ENCODE assay signal across 8 mouse cellular contexts in the genomic region with DNA sequence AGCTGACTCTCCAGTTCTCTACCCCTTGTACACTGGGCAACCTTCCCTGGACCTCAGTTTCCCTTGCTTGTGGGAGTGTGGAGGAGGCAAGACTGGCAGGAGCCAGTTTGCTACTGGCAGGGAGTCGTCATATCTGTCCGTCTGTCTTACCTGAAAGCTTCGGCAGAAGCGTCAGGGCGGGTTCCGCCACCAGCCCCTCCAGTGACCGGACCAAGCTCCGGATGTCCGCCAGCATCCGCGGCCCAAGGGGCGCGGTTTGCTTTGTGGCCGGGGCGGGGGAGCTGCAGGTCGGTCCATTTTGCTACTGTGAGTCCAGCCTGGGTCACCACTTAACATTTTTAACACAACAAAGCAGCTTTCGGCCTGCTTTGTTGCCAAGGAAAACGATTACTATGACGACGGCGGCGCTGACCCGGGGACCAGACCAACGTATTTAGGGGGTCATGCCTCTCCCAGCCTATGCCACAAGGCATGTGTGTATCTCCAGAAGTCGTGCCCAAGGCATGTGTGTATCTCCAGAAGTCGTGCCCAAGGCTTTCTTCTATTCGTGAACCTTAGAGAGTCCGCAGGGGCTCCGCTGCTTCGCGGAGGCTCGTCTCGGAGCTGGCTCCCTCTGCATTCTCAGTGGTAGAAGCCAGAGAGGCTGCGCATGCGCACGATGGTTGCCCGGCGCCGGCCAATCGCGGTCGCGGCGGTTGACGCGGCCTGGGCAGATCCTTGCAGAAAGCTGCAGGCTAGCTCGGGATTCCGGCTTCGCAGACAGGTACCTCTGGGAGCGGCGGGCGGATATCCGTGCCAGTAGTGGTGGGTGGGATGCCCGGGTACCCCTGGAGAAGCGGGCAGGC. TPM values are rescaled to one million over a fixed set of nuclear protein-coding genes. Genes with fewer than 3 reads are reported as not detected.
DNase-seq lines count a peak whose midpoint lies in the region; ATAC-seq lines count a peak whose summit lies in the region.

Fam227a (minus strand) TSS at position 426 of the 845 bp plus-strand sequence.
Cby1 (plus strand) TSS at position 669 of the 845 bp plus-strand sequence.

- WGBS in hindbrain, embryonic 13.5 days: under 1% methylated on average over 55 of the region's 55 CpGs

- peaks cover 32% of the 10 kb centered on the region for H3K36me3 ChIP-seq in hindbrain, embryonic 13.5 days

- peaks cover 20% of the 10 kb centered on the region for H3K4me1 ChIP-seq in hindbrain, embryonic 13.5 days (replicated peaks)

- peak within 1 kb of the TSS; percentile 93 for H3K4me3 ChIP-seq in hindbrain, embryonic 13.5 days

- peaks cover 3% of the 10 kb centered on the region; the same call in 1 of the 2 replicates for H3K9me3 ChIP-seq in hindbrain, embryonic 13.5 days

- peak within 1 kb of the TSS; percentile 94 for H3K9ac ChIP-seq in hindbrain, embryonic 13.5 days

- H3K27me3 ChIP-seq in hindbrain, embryonic 13.5 days: no peaks in the 10 kb centered on the region

- peak; percentile 89 for ATAC-seq in hindbrain, embryonic 13.5 days (ENCODE audit: low FRiP score)

- H3K4me2 ChIP-seq in hindbrain, embryonic 13.5 days: peak within 1 kb of the TSS; percentile 71

- peak; percentile 95 for DNase-seq in Muller cell, postnatal 12 days (ENCODE audit: inconsistent ontology term)
- DNase-seq in cerebellum, adult 9-11 months: peak; percentile 95
- DNase-seq in frontal cortex, postnatal 10 days (ENCODE audit: low spot score in 2 of 2): peak; percentile 88 to 95
- peak; percentile 96 to 99 for DNase-seq in layer of hippocampus, postnatal 25 days (ENCODE audit: extremely low spot score in 1 of 2, low spot score in 1 of 2)
- peak; percentile 95 for DNase-seq in lung, postnatal 25 days (ENCODE audit: low spot score)
- peak; percentile 98 for DNase-seq in retina, embryonic 14.5 days (ENCODE audit: low spot score)
- DNase-seq in thymus, postnatal 4 days: peak; percentile 97

- H3K27ac ChIP-seq in hindbrain, embryonic 13.5 days: peak within 1 kb of the TSS; percentile 98

RNA-seq across cellular contexts. Expression of gene Fam227a, which starts in this region (rescaled TPM):
- 5.4 and 5.6 TPM in 2 replicates for polyA plus RNA-seq in hindbrain, embryonic 13.5 days (2015; fragmentation: Nextera tagmentation; extraction: Ambion mirVana)
- 10 to 100 TPM in 1 of 2 experiments, 1 to 10 TPM in 1; 6.0 to 11.5 TPM for total RNA-seq in layer of hippocampus, postnatal 25 days (2021)

RNA-seq across cellular contexts. Expression of gene Cby1, which starts in this region (rescaled TPM):
- polyA plus RNA-seq in hindbrain, embryonic 13.5 days (2015; fragmentation: Nextera tagmentation; extraction: Ambion mirVana): 84.2 and 85.8 TPM in 2 replicates
- 10 to 100 TPM; 51.8 to 54.2 TPM for total RNA-seq in layer of hippocampus, postnatal 25 days (2021)

Comparison
In these comparisons a context has a peak if more than half of its experiments do, and no peak if none do; other contexts are left out.
1. Peak in every context shown above with its lines: DNase-seq, ATAC-seq, H3K4me3 ChIP-seq and H3K27ac ChIP-seq.